Mouse (Mus musculus): ENCODE results near the gene Zfp955a.
"Not testable (repeated sequence)": the region's sequence is repeated elsewhere in the genome, so short reads cannot be mapped to it uniquely, and the experiment has no call there.

Gene Zfp955a

DNA sequence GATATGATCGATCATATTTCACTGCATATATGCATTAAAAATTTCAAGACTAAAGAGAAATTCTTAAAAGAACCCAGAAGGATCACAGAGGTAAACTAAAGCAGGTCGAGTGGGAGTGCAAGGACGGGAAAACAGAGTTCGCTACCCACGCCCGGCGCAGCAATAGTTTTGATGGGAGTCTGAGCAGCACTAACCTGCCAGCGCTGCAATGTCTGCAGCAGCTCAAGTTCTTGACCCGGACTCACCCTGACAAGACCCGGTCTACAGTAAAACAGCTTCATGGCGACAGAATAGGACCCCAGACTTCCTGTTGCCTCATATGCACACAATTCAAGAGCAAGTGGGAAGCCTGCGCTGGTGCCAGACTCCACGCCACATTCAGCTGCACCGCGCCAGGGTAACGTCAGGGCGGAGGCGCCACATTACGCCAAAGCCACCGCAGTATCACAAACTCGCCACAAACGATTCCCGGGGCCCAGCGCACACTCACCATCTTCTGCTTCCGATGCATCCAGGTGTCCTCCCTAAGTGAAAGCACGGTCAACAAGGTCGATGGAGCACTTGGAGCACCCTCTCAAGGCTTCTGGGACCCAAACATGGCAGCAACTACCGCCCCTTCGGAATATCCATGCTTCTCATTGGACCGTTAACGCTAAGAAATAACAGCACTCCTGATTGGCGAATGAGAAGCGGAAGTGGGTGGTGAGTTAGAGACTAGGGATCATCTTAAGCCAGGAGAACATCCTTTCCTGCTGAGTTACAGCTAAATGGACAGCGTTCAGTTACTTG is at the start of gene Zfp955a:
TSS of gene Zfp955a (minus strand) at position 616 of the 789 bp plus-strand sequence.
- DNase-seq (ENCODE audit: low spot score) = not testable (repeated sequence)

DNA sequence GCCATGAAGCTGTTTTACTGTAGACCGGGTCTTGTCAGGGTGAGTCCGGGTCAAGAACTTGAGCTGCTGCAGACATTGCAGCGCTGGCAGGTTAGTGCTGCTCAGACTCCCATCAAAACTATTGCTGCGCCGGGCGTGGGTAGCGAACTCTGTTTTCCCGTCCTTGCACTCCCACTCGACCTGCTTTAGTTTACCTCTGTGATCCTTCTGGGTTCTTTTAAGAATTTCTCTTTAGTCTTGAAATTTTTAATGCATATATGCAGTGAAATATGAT is 34.9 kb upstream of the Zfp955a start:
- not testable (repeated sequence) for DNase-seq (ENCODE audit: low spot score)

DNA sequence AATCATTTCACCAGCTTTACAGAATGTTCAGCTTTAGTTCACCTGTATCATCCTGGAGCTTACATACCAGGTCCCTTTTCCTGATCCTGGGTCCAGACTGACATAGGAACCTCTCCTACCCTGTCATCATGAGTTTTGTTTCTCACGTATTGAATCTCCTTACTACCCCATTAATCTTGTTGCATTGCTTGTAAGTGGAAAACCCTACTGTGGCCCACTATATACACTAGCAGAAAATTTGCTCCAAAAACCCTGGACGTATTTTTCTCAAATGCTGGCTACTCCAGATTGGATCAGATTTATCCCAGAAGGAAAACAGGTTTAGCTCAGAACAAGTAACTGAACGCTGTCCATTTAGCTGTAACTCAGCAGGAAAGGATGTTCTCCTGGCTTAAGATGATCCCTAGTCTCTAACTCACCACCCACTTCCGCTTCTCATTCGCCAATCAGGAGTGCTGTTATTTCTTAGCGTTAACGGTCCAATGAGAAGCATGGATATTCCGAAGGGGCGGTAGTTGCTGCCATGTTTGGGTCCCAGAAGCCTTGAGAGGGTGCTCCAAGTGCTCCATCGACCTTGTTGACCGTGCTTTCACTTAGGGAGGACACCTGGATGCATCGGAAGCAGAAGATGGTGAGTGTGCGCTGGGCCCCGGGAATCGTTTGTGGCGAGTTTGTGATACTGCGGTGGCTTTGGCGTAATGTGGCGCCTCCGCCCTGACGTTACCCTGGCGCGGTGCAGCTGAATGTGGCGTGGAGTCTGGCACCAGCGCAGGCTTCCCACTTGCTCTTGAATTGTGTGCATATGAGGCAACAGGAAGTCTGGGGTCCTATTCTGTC is 34.3 kb upstream of the Zfp955a start, which contains the start of gene Zfp955b:
TSS of gene Zfp955b (plus strand) at position 506 of the 837 bp plus-strand sequence.
- DNase-seq (ENCODE audit: low spot score) = not testable (repeated sequence)

DNA sequence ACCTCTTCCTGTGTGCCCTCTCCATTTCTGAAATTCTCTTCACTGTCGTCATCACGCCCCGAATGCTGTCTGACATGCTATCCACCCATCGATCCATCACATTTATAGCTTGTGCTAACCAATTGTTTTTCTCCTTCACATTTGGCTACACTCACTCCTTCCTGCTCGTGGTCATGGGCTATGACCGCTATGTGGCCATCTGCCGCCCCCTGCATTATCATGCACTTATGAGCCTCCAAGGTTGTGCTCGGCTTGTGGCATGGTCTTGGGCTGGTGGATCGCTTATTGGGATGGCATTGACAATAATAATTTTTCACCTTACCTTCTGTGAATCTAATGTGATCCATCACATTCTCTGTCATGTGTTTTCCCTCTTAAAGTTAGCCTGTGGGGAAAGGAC is 14.0 kb upstream of the Zfp955a start:
- no peak for DNase-seq (ENCODE audit: low spot score)

DNA sequence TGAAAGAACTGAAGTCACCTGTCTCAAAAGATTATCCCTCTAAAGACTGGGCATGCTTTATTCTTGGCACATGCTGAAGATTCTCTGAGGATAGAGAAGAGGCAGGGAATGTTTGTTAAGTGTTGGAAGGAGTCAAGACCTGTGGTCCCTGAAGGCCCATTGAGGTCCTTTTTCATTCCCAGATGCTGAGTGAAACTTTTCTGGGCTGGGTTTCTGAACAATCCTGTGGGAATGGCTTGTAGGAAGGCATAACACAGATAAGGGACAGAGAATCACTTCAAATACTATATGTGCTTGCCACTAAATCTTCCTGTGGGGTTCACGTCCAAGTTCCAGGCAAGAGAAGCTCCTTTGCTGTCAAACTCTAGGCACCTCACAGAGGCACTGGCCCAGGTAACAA is 9.4 kb upstream of the Zfp955a start, which contains the start of gene Olfr63:
TSS of gene Olfr63 (plus strand) at position 301 of the 400 bp plus-strand sequence.
- DNase-seq (ENCODE audit: low spot score) = no peak

DNA sequence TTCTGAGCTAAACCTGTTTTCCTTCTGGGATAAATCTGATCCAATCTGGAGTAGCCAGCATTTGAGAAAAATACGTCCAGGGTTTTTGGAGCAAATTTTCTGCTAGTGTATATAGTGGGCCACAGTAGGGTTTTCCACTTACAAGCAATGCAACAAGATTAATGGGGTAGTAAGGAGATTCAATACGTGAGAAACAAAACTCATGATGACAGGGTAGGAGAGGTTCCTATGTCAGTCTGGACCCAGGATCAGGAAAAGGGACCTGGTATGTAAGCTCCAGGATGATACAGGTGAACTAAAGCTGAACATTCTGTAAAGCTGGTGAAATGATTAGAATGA is 343 bp upstream of the Zfp955a start:
- not testable (repeated sequence) for DNase-seq (ENCODE audit: low spot score)

DNA sequence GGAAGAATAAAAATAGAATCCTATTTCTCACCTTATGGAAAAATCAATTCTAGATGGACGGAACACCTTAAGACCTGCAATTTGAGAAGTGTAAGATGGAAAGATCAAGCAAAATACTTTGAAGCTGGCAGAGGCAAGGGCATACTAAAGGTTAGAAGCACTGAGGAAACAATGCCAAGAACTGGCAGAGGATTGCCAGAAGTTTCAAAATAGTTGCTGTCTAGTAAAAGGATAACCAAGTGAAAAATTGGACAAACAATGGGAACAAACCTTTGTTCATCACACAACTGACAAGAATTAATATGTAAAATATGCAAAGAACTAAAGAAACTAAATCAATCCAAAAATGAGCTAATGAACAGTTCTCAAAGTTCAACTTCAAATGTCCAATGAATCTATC is 18.3 kb downstream of the Zfp955a start:
- not testable (repeated sequence) for DNase-seq (ENCODE audit: low spot score)

DNA sequence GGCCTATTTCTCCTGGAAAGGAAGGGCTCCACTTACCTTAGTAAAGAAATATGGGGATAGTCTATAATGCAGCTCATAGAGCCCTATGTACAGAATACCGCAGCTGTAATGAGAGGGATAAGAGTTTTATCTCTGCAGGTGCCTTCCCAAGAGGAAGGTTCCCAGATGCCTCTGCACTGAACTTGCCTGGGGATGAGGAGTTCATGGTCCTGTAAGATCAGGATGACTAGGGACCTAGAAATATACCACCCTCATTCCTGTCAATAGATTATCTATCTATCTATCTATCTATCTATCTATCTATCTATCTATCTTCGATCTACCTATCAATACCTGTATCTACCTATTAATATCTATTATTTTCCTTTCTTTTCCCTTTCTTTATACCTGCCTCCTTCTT is 33.4 kb downstream of the Zfp955a start, which contains the start of gene Olfr1564:
TSS of gene Olfr1564 (minus strand) at position 101 of the 400 bp plus-strand sequence.
- no peak for DNase-seq (ENCODE audit: low spot score)

DNA sequence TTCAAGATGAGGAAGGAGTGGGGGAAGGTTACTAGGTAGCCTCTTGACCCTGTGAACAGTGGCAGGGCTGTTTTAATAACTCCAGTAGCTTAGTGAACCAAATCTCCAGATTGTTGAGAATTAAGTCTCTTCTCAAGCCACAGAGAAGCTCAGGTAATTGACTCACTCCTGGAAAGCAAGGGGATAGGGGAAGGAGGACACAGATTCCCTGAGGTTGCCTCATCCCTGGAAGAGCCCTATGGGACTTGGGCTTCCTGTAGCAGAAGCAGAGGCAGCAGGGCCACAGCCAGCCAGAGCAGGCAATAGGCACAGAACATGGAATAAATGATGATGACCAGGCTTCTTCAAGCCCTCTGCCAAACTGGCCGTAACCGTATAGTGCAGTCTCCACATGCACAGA is 63.9 kb downstream of the Zfp955a start, which contains the start of gene Olfr239:
TSS of gene Olfr239 (plus strand) at position 301 of the 400 bp plus-strand sequence.
- not testable (repeated sequence) for DNase-seq (ENCODE audit: low spot score)

All from ovary, adult 18-20 months (tissue).